Mouse (Mus musculus): ENCODE data around the gene Nip7. TPM values are rescaled to one million over a fixed set of nuclear protein-coding genes. Genes with fewer than 3 reads are reported as not detected.
A peak's percentile ranks its signal among the peaks of the same experiment; 100 is the strongest.
"Not testable (repeated sequence)": the region's sequence is repeated elsewhere in the genome, so short reads cannot be mapped to it uniquely, and the experiment has no call there.

Gene Nip7
- total and polyA plus RNA-seq, 2 experiments from 2014 or later: 14.0 to 34.3 TPM

GRCm38 (mm10) chr8:107029310-107029709, 27.4 kb upstream of the Nip7 start:
- TF ChIP-seq CTCF (IDR thresholded peaks at IDR 0.05; ENCODE audit: low read depth) (no peak), EP300 (IDR thresholded peaks at IDR 0.05; ENCODE audit: low read depth) (no peak)

GRCm38 (mm10) chr8:107030058-107030457, 26.6 kb upstream of the Nip7 start:
- WGBS: 52% methylated on average over 5 of the region's 5 CpGs

More at GRCm38 (mm10) chr8:107029310-107029709, 27.4 kb upstream of the Nip7 start:
- Histone ChIP-seq H3K36me3 (replicated peaks; ENCODE audit: control insufficient read depth, insufficient read depth, low read length) (no peaks in the 10 kb centered on the region), H3K27ac (ENCODE audit: low read depth) (no peak overlapping the region), H3K9ac (replicated peaks; ENCODE audit: low read depth, low read length) (no peak overlapping the region), H3K4me1 (ENCODE audit: control insufficient read depth, insufficient read depth) (0 out of 2 replicates have a peak, but pooled peaks cover 10% of the 10 kb centered on the region), H3K27me3 (ENCODE audit: control insufficient read depth, insufficient read depth, low read length) (no peaks in the 10 kb centered on the region), H3K4me2 (ENCODE audit: low read depth, low read length) (no peak overlapping the region), H3K9me3 (replicated peaks; ENCODE audit: control insufficient read depth, low read length) (no peaks in the 10 kb centered on the region), H3K4me3 (ENCODE audit: low read depth, low read length) (no peak overlapping the region)
- ATAC-seq (ENCODE audit: insufficient read depth, low read depth) (no peak), DNase-seq (ENCODE audit: low spot score) (no peak)
- WGBS: 80% methylated on average over 3 of the region's 3 CpGs

GRCm38 (mm10) chr8:107030650-107031576, 25.8 kb upstream of the Nip7 start, which contains the start of gene Vps4a:
Gene Vps4a, plus strand, starts transcription at chr8:107031222.
- H3K9ac ChIP-seq (replicated peaks; ENCODE audit: low read depth, low read length): peak within 1 kb of the TSS; percentile 90
- no peaks in the 10 kb centered on the region for H3K9me3 ChIP-seq (replicated peaks; ENCODE audit: control insufficient read depth, low read length)
- 0 out of 2 replicates have a peak, but pooled peaks cover 10% of the 10 kb centered on the region for H3K4me1 ChIP-seq (ENCODE audit: control insufficient read depth, insufficient read depth)
- H3K4me2 ChIP-seq (ENCODE audit: low read depth, low read length): peak within 1 kb of the TSS; percentile 74
- peak within 1 kb of the TSS; percentile 79 for H3K27ac ChIP-seq (ENCODE audit: low read depth)
- peak; percentile 94 for DNase-seq (ENCODE audit: low spot score)
- TF ChIP-seq EP300 (IDR thresholded peaks at IDR 0.05; ENCODE audit: low read depth) (no peak), CTCF (IDR thresholded peaks at IDR 0.05; ENCODE audit: low read depth) (peak; percentile 88)
- peak; percentile 96 for ATAC-seq (ENCODE audit: insufficient read depth, low read depth)
- 0 out of 2 replicates have a peak, but pooled peaks cover 4% of the 10 kb centered on the region for H3K36me3 ChIP-seq (replicated peaks; ENCODE audit: control insufficient read depth, insufficient read depth, low read length)
- H3K27me3 ChIP-seq (ENCODE audit: control insufficient read depth, insufficient read depth, low read length): no peaks in the 10 kb centered on the region
- H3K4me3 ChIP-seq (ENCODE audit: low read depth, low read length): peak within 1 kb of the TSS; percentile 85
- WGBS: 7% methylated on average over 44 of the region's 66 CpGs

More at GRCm38 (mm10) chr8:107030058-107030457, 26.6 kb upstream of the Nip7 start:
- no peak overlapping the region for H3K9ac ChIP-seq (replicated peaks; ENCODE audit: low read depth, low read length)
- H3K9me3 ChIP-seq (replicated peaks; ENCODE audit: control insufficient read depth, low read length): no peaks in the 10 kb centered on the region
- H3K4me3 ChIP-seq (ENCODE audit: low read depth, low read length): no peak overlapping the region
- H3K36me3 ChIP-seq (replicated peaks; ENCODE audit: control insufficient read depth, insufficient read depth, low read length): 0 out of 2 replicates have a peak, but pooled peaks cover 4% of the 10 kb centered on the region
- DNase-seq (ENCODE audit: low spot score) (no peak), ATAC-seq (ENCODE audit: insufficient read depth, low read depth) (no peak)
- no peak overlapping the region for H3K27ac ChIP-seq (ENCODE audit: low read depth)
- no peak overlapping the region for H3K4me2 ChIP-seq (ENCODE audit: low read depth, low read length)
- TF ChIP-seq EP300 (IDR thresholded peaks at IDR 0.05; ENCODE audit: low read depth) (no peak), CTCF (IDR thresholded peaks at IDR 0.05; ENCODE audit: low read depth) (no peak)
- H3K27me3 ChIP-seq (ENCODE audit: control insufficient read depth, insufficient read depth, low read length): no peaks in the 10 kb centered on the region
- 0 out of 2 replicates have a peak, but pooled peaks cover 10% of the 10 kb centered on the region for H3K4me1 ChIP-seq (ENCODE audit: control insufficient read depth, insufficient read depth)

GRCm38 (mm10) chr8:107031577-107032090, 25.0 kb upstream of the Nip7 start:
- Histone ChIP-seq H3K27me3 (ENCODE audit: control insufficient read depth, insufficient read depth, low read length) (no peaks in the 10 kb centered on the region), H3K36me3 (replicated peaks; ENCODE audit: control insufficient read depth, insufficient read depth, low read length) (0 out of 2 replicates have a peak, but pooled peaks cover 7% of the 10 kb centered on the region), H3K27ac (ENCODE audit: low read depth) (peak overlapping the region; percentile 79), H3K9me3 (replicated peaks; ENCODE audit: control insufficient read depth, low read length) (no peaks in the 10 kb centered on the region), H3K4me1 (ENCODE audit: control insufficient read depth, insufficient read depth) (0 out of 2 replicates have a peak, but pooled peaks cover 13% of the 10 kb centered on the region), H3K4me3 (ENCODE audit: low read depth, low read length) (peak overlapping the region; percentile 85), H3K4me2 (ENCODE audit: low read depth, low read length) (peak overlapping the region; percentile 74), H3K9ac (replicated peaks; ENCODE audit: low read depth, low read length) (peak overlapping the region; percentile 90)
- no peak for DNase-seq (ENCODE audit: low spot score)
- no peak for TF ChIP-seq EP300 (IDR thresholded peaks at IDR 0.05; ENCODE audit: low read depth)
- no peak for TF ChIP-seq CTCF (IDR thresholded peaks at IDR 0.05; ENCODE audit: low read depth)
- ATAC-seq (ENCODE audit: insufficient read depth, low read depth): no peak; the same call in 1 of the 2 replicates
- WGBS: 0% methylated on average over 32 of the region's 40 CpGs

GRCm38 (mm10) chr8:107033609-107034008, 23.1 kb upstream of the Nip7 start:
- not testable (repeated sequence) for H3K4me3 ChIP-seq (ENCODE audit: low read depth, low read length); DNase-seq (ENCODE audit: low spot score); ATAC-seq (ENCODE audit: insufficient read depth, low read depth); H3K9ac ChIP-seq (replicated peaks; ENCODE audit: low read depth, low read length); H3K27me3 ChIP-seq (ENCODE audit: control insufficient read depth, insufficient read depth, low read length); H3K4me2 ChIP-seq (ENCODE audit: low read depth, low read length); H3K9me3 ChIP-seq (replicated peaks; ENCODE audit: control insufficient read depth, low read length); H3K27ac ChIP-seq (ENCODE audit: low read depth)
- Histone ChIP-seq H3K36me3 (replicated peaks; ENCODE audit: control insufficient read depth, insufficient read depth, low read length) (peaks cover 16% of the 10 kb centered on the region), H3K4me1 (ENCODE audit: control insufficient read depth, insufficient read depth) (0 out of 2 replicates have a peak, but pooled peaks cover 13% of the 10 kb centered on the region)
- 92% methylated on average over 2 of the region's 2 CpGs for WGBS
